ENCODE assay signal across 8 mouse cellular contexts in genomic region chr4:122886579-122887254, GRCm38 (mm10). TPM values are rescaled to one million over a fixed set of nuclear protein-coding genes. Genes with fewer than 3 reads are reported as not detected.
DNase-seq lines count a peak whose midpoint lies in the region; ATAC-seq and TF ChIP-seq lines count a peak whose summit lies in the region.

No protein-coding gene starts in this region.

- no peak for TF ChIP-seq CTCF in hindbrain, postnatal 0 days (IDR thresholded peaks at IDR 0.05; ENCODE audit: low read depth)

- peak overlapping the region; percentile 77 for H3K4me3 ChIP-seq in neural tube, embryonic 11.5 days (ENCODE audit: low read depth, low read length)
- peak overlapping the region; percentile 83 for H3K4me3 ChIP-seq in embryonic facial prominence, embryonic 13.5 days
- H3K4me3 ChIP-seq in hindbrain, postnatal 0 days (ENCODE audit: low read length) = peak overlapping the region; percentile 79
- peak overlapping the region; percentile 72 for H3K4me3 ChIP-seq in midbrain, embryonic 13.5 days (replicated peaks)

- H3K36me3 ChIP-seq in neural tube, embryonic 11.5 days (ENCODE audit: control insufficient read depth, insufficient read depth, low read length) = no peaks in the 10 kb centered on the region
- no peaks in the 10 kb centered on the region for H3K36me3 ChIP-seq in embryonic facial prominence, embryonic 13.5 days
- H3K36me3 ChIP-seq in hindbrain, postnatal 0 days (ENCODE audit: insufficient read depth, low read length) = no peaks in the 10 kb centered on the region
- no peaks in the 10 kb centered on the region for H3K36me3 ChIP-seq in midbrain, embryonic 13.5 days

- peak overlapping the region; percentile 82 for H3K9ac ChIP-seq in neural tube, embryonic 11.5 days (ENCODE audit: low read length)
- peak overlapping the region; percentile 85 for H3K9ac ChIP-seq in embryonic facial prominence, embryonic 13.5 days
- H3K9ac ChIP-seq in hindbrain, postnatal 0 days (replicated peaks; ENCODE audit: low read length) = peak overlapping the region; percentile 66
- peak overlapping the region; percentile 87 for H3K9ac ChIP-seq in midbrain, embryonic 13.5 days (replicated peaks)

- no peaks in the 10 kb centered on the region for H3K9me3 ChIP-seq in neural tube, embryonic 11.5 days (ENCODE audit: control insufficient read depth, low read length)
- H3K9me3 ChIP-seq in embryonic facial prominence, embryonic 13.5 days = no peaks in the 10 kb centered on the region
- H3K9me3 ChIP-seq in hindbrain, postnatal 0 days (ENCODE audit: low read length) = no peaks in the 10 kb centered on the region
- H3K9me3 ChIP-seq in midbrain, embryonic 13.5 days = no peaks in the 10 kb centered on the region

- peak overlapping the region; percentile 91 for H3K4me2 ChIP-seq in neural tube, embryonic 11.5 days (ENCODE audit: low read depth)
- peak overlapping the region; percentile 83 for H3K4me2 ChIP-seq in embryonic facial prominence, embryonic 13.5 days
- H3K4me2 ChIP-seq in hindbrain, postnatal 0 days (ENCODE audit: low read depth, low read length) = peak overlapping the region; percentile 80
- peak overlapping the region; percentile 69 for H3K4me2 ChIP-seq in midbrain, embryonic 13.5 days (replicated peaks)

- H3K27me3 ChIP-seq in neural tube, embryonic 11.5 days (ENCODE audit: control insufficient read depth, insufficient read depth, low read length) = no peaks in the 10 kb centered on the region
- H3K27me3 ChIP-seq in embryonic facial prominence, embryonic 13.5 days = no peaks in the 10 kb centered on the region
- H3K27me3 ChIP-seq in hindbrain, postnatal 0 days (ENCODE audit: insufficient read depth, low read length) = no peaks in the 10 kb centered on the region
- H3K27me3 ChIP-seq in midbrain, embryonic 13.5 days = no peaks in the 10 kb centered on the region

- ATAC-seq in neural tube, embryonic 11.5 days (ENCODE audit: insufficient read depth, low FRiP score, low TSS enrichment) = peak; percentile 11; the same call in 1 of the 2 replicates
- peak; percentile 26 for ATAC-seq in embryonic facial prominence, embryonic 13.5 days (ENCODE audit: insufficient number of reproducible peaks, insufficient read depth, low FRiP score, low TSS enrichment, low read depth)
- ATAC-seq in hindbrain, postnatal 0 days = no peak
- no peak for ATAC-seq in midbrain, embryonic 13.5 days

- peaks cover 10% of the 10 kb centered on the region; the same call in 1 of the 2 replicates for H3K4me1 ChIP-seq in neural tube, embryonic 11.5 days (ENCODE audit: control insufficient read depth, insufficient read depth, low read length)
- peaks cover 22% of the 10 kb centered on the region for H3K4me1 ChIP-seq in embryonic facial prominence, embryonic 13.5 days
- H3K4me1 ChIP-seq in hindbrain, postnatal 0 days (ENCODE audit: insufficient read depth, low read length) = peaks cover 17% of the 10 kb centered on the region
- H3K4me1 ChIP-seq in midbrain, embryonic 13.5 days (replicated peaks) = peaks cover 42% of the 10 kb centered on the region

- WGBS in neural tube, embryonic 11.5 days = 7% methylated on average over 19 of the region's 19 CpGs
- 3% methylated on average over 19 of the region's 19 CpGs for WGBS in embryonic facial prominence, embryonic 13.5 days
- WGBS in hindbrain, postnatal 0 days = 2% methylated on average over 19 of the region's 19 CpGs
- 5% methylated on average over 19 of the region's 19 CpGs for WGBS in midbrain, embryonic 13.5 days

- peak overlapping the region; percentile 99 for H3K27ac ChIP-seq in neural tube, embryonic 11.5 days (ENCODE audit: low read depth, low read length)
- peak overlapping the region; percentile 99 for H3K27ac ChIP-seq in embryonic facial prominence, embryonic 13.5 days
- H3K27ac ChIP-seq in hindbrain, postnatal 0 days = peak overlapping the region; percentile 99
- peak overlapping the region; percentile 99 for H3K27ac ChIP-seq in midbrain, embryonic 13.5 days

- no peak for DNase-seq in neural tube, embryonic 11.5 days (ENCODE audit: low spot score)
- DNase-seq in neural tube, embryonic 10.5 days (ENCODE audit: extremely low spot score, low spot score) = no peak
- DNase-seq in hindbrain, postnatal 0 days (ENCODE audit: low spot score) = peak; percentile 50
- DNase-seq in layer of hippocampus, adult 9-11 months = no peak
- DNase-seq in left cerebral cortex, adult 18-20 months (ENCODE audit: low spot score in 2 of 2) = no peak
- no peak for DNase-seq in layer of hippocampus, adult 9-10 months (ENCODE audit: low spot score)

RNA-seq across cellular contexts. Expression of gene Cap1, which starts 0.9 kb away (rescaled TPM):
- 69.4 and 73.6 TPM in 2 replicates for polyA plus RNA-seq in neural tube, embryonic 11.5 days (2014; fragmentation: Nextera tagmentation; extraction: Ambion mirVana)
- polyA plus RNA-seq in embryonic facial prominence, embryonic 13.5 days (2015; fragmentation: Nextera tagmentation; extraction: Ambion mirVana) = 65.5 and 67.2 TPM in 2 replicates
- 133 and 141 TPM in 2 replicates for total RNA-seq in hindbrain, postnatal 0 days (2014; rRNA removed)
- 59.9 and 60.1 TPM in 2 replicates for polyA plus RNA-seq in hindbrain, postnatal 0 days (2015; fragmentation: Nextera tagmentation; extraction: Ambion mirVana)
- 73.8 and 77.2 TPM in 2 replicates for polyA plus RNA-seq in midbrain, embryonic 13.5 days (2015; fragmentation: Nextera tagmentation; extraction: Ambion mirVana)
- total RNA-seq in left cerebral cortex, adult 18-20 months (2021) = 100 to 1,000 TPM; 273 to 281 TPM

RNA-seq across cellular contexts. Expression of gene Ppt1, which starts 50.7 kb away (rescaled TPM):
- polyA plus RNA-seq in neural tube, embryonic 11.5 days (2014; fragmentation: Nextera tagmentation; extraction: Ambion mirVana) = 62.1 and 63.2 TPM in 2 replicates
- polyA plus RNA-seq in embryonic facial prominence, embryonic 13.5 days (2015; fragmentation: Nextera tagmentation; extraction: Ambion mirVana) = 79.0 and 81.7 TPM in 2 replicates
- 29.0 and 36.4 TPM in 2 replicates for total RNA-seq in hindbrain, postnatal 0 days (2014; rRNA removed)
- 88.5 and 89.7 TPM in 2 replicates for polyA plus RNA-seq in hindbrain, postnatal 0 days (2015; fragmentation: Nextera tagmentation; extraction: Ambion mirVana)
- 80.4 and 81.8 TPM in 2 replicates for polyA plus RNA-seq in midbrain, embryonic 13.5 days (2015; fragmentation: Nextera tagmentation; extraction: Ambion mirVana)
- total RNA-seq in left cerebral cortex, adult 18-20 months (2021) = 100 to 1,000 TPM; 105 to 111 TPM

Comparison
In these comparisons a context has a peak if more than half of its experiments do, and no peak if none do; other contexts are left out.
1. ATAC-seq: peak in neural tube, embryonic 11.5 days (single experiment) and embryonic facial prominence, embryonic 13.5 days (single experiment); none in hindbrain, postnatal 0 days (single experiment) and midbrain, embryonic 13.5 days (single experiment).
2. Peak in every context shown above with its lines, with median percentiles within 50 percentile points of each other: H3K27ac ChIP-seq, H3K4me2 ChIP-seq, H3K4me3 ChIP-seq and H3K9ac ChIP-seq.